Mouse (Mus musculus): Measurements from ENCODE around the gene Syne1. TPM values are rescaled to one million over a fixed set of nuclear protein-coding genes. Genes with fewer than 3 reads are reported as not detected.

Syne1 gene
- total and polyA plus RNA-seq, 3 experiments = 5.3 to 6.8 TPM; not detected in 1

GRCm38 (mm10) chr10:5295291-5295891, 255.9 kb downstream of the Syne1 start:
- Histone ChIP-seq H3K9ac (ENCODE audit: control insufficient read depth, low read depth, low read length, poor library complexity, severe bottlenecking) (no peak overlapping the region), H3K36me3 (ENCODE audit: control insufficient read depth in 1 of 2, insufficient read depth in 2 of 2, low read length in 2 of 2) (no peaks in the 10 kb centered on the region), H3K27me3 (ENCODE audit: control insufficient read depth in 1 of 2, insufficient read depth in 2 of 2, low read length in 2 of 2) (peaks cover 0 to 6% of the 10 kb centered on the region in 2 experiments; a peak in 3 of 4 replicates), H3K4me3 (ENCODE audit: control insufficient read depth in 1 of 2, insufficient read depth in 1 of 2, low read depth in 2 of 2, low read length in 2 of 2) (no peak overlapping the region), H3K9me3 (replicated peaks; ENCODE audit: insufficient read depth, low read length) (no peaks in the 10 kb centered on the region), H3K79me2 (ENCODE audit: control insufficient read depth, insufficient read depth, low read length, poor library complexity) (no peaks in the 10 kb centered on the region), H3K27ac (ENCODE audit: control insufficient read depth, low read depth, low read length) (no peak overlapping the region), H3K4me1 (ENCODE audit: control insufficient read depth in 1 of 2, insufficient read depth in 2 of 2, low read length in 2 of 2) (no peaks in the 10 kb centered on the region)
- TF ChIP-seq EP300 (IDR thresholded peaks at IDR 0.05; ENCODE audit: low read depth in 1 of 2, low read length in 2 of 2) (no peak), MEF2A (IDR thresholded peaks at IDR 0.05; ENCODE audit: extremely low read depth, insufficient replicate concordance, low read depth, low read length, poor library complexity, severe bottlenecking) (no peak), CHD2 (IDR thresholded peaks at IDR 0.05; ENCODE audit: low read length) (no peak), USF2 (IDR thresholded peaks at IDR 0.05; ENCODE audit: borderline replicate concordance in 1 of 2, insufficient read depth in 1 of 2, low read depth in 1 of 2, low read length in 2 of 2) (no peak), SIN3A (IDR thresholded peaks at IDR 0.05; ENCODE audit: low read length) (no peak), POLR2AphosphoS2 (IDR thresholded peaks at IDR 0.05; ENCODE audit: low read length) (no peak), GATA1 (IDR thresholded peaks at IDR 0.05; ENCODE audit: low read depth, low read length) (no peak), GABPA (IDR thresholded peaks at IDR 0.05; ENCODE audit: low read depth, low read length) (no peak), BHLHE40 (IDR thresholded peaks at IDR 0.05; ENCODE audit: borderline replicate concordance, low read depth, low read length) (no peak), NRF1 (IDR thresholded peaks at IDR 0.05; ENCODE audit: insufficient read depth, low read depth, low read length, poor library complexity, severe bottlenecking) (no peak), POLR2A (IDR thresholded peaks at IDR 0.05; ENCODE audit: control insufficient read depth in 1 of 2, insufficient read depth in 1 of 2, low read depth in 1 of 2, low read length in 2 of 2, poor library complexity in 1 of 2) (no peak), MAX (IDR thresholded peaks at IDR 0.05; ENCODE audit: low read length) (no peak), ZNF384 (IDR thresholded peaks at IDR 0.05; ENCODE audit: low read depth, low read length) (no peak), HCFC1 (IDR thresholded peaks at IDR 0.05; ENCODE audit: low read depth, low read length) (no peak), MYC (IDR thresholded peaks at IDR 0.05; ENCODE audit: low read depth, low read length) (no peak), MXI1 (IDR thresholded peaks at IDR 0.05; ENCODE audit: low read depth, low read length) (no peak), ZMIZ1 (IDR thresholded peaks at IDR 0.05; ENCODE audit: low read depth, low read length) (no peak)
- DNase-seq (ENCODE audit: low read depth, low spot score) = no peak

DNA sequence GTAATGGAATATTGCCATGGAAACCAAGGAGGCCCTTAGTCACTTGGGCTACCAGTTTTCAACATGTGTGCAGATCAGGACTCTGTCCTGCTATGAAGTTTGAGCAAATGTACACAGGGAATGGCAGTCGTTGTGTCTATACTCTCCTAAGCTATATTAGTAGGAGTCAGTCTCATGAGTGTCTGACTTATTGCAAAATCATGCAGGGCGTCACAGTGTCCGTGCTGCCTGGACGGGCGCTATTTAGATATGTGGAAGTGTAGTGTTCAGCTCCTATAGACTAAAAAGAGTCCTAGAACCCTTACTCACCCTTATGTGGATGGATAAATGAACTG, 261.7 kb downstream of the Syne1 start:
- Histone ChIP-seq H3K27me3 (ENCODE audit: control insufficient read depth in 1 of 2, insufficient read depth in 2 of 2, low read length in 2 of 2) (peaks cover 3 to 8% of the 10 kb centered on the region in 2 experiments; a peak in 2 of 4 replicates), H3K79me2 (ENCODE audit: control insufficient read depth, insufficient read depth, low read length, poor library complexity) (no peaks in the 10 kb centered on the region), H3K4me1 (ENCODE audit: control insufficient read depth in 1 of 2, insufficient read depth in 2 of 2, low read length in 2 of 2) (no peaks in the 10 kb centered on the region), H3K27ac (ENCODE audit: control insufficient read depth, low read depth, low read length) (no peak overlapping the region), H3K9me3 (replicated peaks; ENCODE audit: insufficient read depth, low read length) (no peaks in the 10 kb centered on the region), H3K4me3 (ENCODE audit: control insufficient read depth in 1 of 2, insufficient read depth in 1 of 2, low read depth in 2 of 2, low read length in 2 of 2) (no peak overlapping the region), H3K36me3 (ENCODE audit: control insufficient read depth in 1 of 2, insufficient read depth in 2 of 2, low read length in 2 of 2) (no peaks in the 10 kb centered on the region), H3K9ac (ENCODE audit: control insufficient read depth, low read depth, low read length, poor library complexity, severe bottlenecking) (no peak overlapping the region)
- TF ChIP-seq POLR2AphosphoS2 (IDR thresholded peaks at IDR 0.05; ENCODE audit: low read length) (no peak), MAX (IDR thresholded peaks at IDR 0.05; ENCODE audit: low read length) (no peak), UBTF (IDR thresholded peaks at IDR 0.05; ENCODE audit: borderline replicate concordance, insufficient read depth, low read depth, low read length) (no peak), ELF1 (IDR thresholded peaks at IDR 0.05; ENCODE audit: low read depth, low read length) (no peak), POLR2AphosphoS5 (IDR thresholded peaks at IDR 0.05; ENCODE audit: borderline replicate concordance, low read depth, low read length) (no peak), MEF2A (IDR thresholded peaks at IDR 0.05; ENCODE audit: extremely low read depth, insufficient replicate concordance, low read depth, low read length, poor library complexity, severe bottlenecking) (no peak), HCFC1 (IDR thresholded peaks at IDR 0.05; ENCODE audit: low read depth, low read length) (no peak), EP300 (IDR thresholded peaks at IDR 0.05; ENCODE audit: low read depth in 1 of 2, low read length in 2 of 2) (no peak), MAFK (IDR thresholded peaks at IDR 0.05; ENCODE audit: borderline replicate concordance, low read depth, low read length) (no peak), MAZ (IDR thresholded peaks at IDR 0.05; ENCODE audit: low read depth, low read length) (no peak), BHLHE40 (IDR thresholded peaks at IDR 0.05; ENCODE audit: borderline replicate concordance, low read depth, low read length) (no peak), TAL1 (IDR thresholded peaks at IDR 0.05; ENCODE audit: low read length) (no peak), CHD2 (IDR thresholded peaks at IDR 0.05; ENCODE audit: low read length) (no peak)
- no peak for DNase-seq (ENCODE audit: low read depth, low spot score)

All from MEL (cell line).